Mouse (Mus musculus) cerebellum, postnatal 25 days (tissue): Measurements from ENCODE around the gene Vamp8.

Experiments used
- DNase-seq, 2 experiments: peaks; one replicate each; pipeline ENCODE4 v3.0.0; 2021; ENCODE audit warnings: mixed read lengths in 2 of 2

Gene Vamp8

DNA sequence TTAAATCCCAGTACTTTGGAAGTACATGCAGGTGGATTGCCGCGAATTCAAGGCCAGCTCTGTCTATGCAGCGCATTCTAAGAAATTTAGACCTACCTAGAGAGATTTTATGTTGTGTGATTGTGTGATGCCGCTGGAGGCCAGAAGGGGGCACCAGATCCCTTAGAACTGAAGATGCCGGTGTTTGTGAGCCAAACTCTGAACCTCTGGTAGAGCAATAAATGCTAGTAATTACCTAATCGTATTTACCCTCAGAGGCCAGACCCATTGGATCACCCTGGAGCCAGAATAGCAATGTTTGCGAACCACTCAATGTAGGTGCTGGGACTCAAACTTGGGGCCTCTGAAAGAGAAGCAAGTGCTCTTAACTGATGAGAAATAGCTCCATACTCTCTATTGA is 11.4 kb upstream of the Vamp8 start:
- peak; percentile 76 to 84 for DNase-seq

DNA sequence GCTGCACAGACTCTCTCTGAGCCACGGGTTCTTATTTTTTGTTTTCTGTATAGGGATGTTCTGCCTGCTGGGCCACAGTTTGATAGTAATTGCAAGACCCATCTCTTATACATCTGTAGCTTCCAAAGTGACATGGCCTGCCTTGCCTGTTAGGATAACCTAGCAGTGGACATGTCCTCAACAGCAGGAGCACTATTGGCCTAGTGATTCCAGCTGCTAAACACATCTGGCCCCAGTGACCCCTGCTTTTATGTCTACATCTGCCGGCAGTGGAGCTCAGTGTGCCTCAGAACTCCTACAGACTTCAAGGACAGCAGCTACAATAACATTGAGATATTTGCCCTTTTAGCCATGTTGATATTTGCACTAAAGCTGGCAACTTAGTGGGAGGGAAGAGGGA is 9.5 kb upstream of the Vamp8 start:
- no peak for DNase-seq

DNA sequence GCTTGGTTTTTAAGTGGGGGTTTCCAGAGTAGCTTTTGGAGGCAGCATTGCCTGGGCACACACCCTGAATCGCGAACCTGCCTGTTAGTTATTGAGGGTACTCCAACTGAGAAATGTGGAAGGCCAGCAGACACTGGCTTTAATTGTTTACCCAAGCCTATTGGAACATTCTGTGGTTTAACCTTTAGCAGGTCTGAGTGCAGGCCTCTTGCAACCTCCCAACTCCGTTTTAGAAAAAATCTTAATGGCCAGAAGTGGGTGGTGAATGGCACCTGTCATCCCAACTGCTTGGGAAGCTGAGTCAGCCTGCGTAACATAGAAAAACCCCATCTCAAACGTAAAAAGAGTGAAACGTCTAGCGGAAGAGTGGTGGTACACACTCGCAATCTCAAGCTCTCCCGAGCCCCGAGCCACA is 6.3 kb upstream of the Vamp8 start:
- DNase-seq = no peak

DNA sequence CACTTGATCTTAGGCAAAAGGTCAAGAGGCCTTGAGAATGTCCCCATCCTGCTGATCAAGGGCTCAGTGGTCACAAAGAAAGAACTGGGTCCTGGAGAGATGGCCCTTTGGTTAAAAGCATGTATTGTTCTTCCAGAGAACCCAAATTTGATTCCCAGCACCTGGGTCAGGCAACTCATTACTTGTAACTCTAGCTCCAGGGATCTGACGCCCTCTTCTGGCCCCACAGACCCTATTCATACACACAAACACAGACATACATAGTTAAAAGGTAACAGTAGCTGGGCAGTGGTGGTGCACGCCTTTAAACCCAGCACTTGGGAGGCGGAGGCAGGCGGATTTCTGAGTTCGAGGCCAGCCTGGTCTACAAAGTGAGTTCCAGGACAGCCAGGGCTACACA is 1.8 kb upstream of the Vamp8 start:
- no peak for DNase-seq

DNA sequence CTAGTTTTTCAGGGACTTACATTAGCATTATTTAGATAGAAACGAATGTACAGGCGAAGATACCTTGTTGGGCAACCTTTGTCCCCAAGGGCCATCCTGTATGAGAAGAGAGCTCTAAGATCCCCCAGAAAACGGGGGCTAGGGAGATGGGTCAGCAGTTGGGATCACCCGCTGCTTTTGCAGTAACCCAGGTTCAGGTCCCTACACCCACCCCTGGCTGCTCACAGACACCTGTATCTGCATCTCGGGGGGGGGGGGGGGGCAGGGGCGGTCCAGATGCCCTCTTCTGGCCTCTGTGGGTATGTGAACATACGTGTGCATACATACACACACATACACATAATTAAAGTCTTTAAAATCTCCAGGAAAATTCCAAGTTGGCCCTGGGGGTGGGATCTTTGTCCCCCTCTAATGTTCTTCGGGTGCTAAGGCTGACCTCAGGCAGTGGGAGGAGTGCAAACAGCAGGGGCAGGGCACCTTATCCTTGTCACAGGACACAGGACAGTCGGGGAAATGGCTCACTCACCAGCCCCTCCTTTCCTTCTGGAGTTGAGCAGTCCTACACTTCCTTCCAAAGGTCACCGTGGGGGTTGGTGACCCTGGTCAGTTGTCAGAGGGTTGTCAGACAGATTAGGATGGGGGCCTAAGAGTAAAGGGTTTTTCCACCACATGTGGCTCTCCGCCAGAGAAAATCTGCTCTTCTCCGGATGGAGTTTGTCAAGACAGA is 455 bp upstream of the Vamp8 start:
- peak in 1 of 2 experiments; percentile 19 for DNase-seq

DNA sequence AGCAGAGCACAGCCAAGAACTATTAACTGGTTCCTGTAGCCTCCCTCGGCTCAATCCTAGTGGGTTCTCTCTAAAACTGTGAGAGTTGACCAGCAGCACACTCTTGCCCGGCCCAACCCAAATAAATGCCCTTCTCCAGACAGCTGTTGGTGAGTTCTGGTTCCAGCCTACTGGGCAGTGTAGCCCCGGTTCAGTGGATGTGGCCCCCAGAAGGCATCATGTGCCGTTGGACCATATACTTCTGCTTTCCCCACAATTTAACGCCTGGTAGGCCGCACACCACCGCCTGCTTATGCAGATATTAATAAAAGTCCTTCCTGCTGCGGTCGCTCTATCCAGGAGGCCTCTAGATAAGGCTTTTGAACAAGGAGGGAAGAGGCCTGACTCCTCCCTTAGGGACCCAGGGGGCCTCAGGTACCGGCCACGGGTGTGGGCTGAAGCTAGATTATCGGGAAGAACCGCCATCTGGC is 997 bp downstream of the Vamp8 start:
- DNase-seq = peak in 1 of 2 experiments; percentile 60

DNA sequence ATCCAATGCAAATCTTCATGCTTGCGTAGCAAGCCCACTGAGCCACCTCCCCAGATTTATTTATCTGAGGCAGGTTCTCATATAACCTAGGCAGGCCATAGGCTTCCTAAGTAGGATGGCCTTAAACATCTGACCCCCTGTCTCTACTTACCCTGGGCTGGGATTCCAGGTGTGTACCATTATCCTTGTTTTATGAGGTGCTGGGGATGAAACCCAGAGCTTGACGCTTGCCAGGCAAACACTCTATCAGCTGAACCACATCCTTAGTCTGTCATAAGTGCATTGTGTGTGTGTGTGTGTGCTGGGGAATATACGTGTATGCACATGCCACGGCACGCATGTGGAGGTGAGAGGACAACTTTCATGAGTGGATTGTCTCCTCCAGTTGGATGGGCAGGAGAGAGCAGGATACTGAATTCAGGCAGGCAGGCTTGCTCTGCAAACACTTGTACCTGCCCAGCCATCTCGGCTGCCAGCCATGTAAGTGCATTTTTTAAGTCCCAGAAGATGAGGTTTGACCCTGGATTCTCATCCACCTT is 1.6 kb downstream of the Vamp8 start:
- no peak for DNase-seq

DNA sequence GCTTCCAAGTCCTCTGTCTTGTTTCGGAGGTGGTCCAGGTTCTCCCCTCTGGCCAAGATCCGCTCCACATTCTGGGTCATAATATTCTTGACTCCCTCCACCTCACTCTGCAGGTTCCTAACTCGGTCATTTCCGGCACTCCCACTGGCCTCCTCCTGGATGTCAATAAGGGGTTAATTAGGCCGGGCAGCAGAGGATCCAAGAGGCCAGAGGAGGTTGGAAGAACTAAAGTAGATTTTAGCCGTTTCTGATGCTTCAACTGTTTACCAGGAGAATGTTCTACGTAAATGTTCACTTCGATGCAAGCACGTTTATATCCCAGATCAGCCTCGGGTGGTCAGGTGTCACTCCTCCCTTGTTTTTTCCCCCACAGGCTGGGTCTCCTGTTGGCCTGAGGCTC is 2.2 kb downstream of the Vamp8 start:
- no peak for DNase-seq

DNA sequence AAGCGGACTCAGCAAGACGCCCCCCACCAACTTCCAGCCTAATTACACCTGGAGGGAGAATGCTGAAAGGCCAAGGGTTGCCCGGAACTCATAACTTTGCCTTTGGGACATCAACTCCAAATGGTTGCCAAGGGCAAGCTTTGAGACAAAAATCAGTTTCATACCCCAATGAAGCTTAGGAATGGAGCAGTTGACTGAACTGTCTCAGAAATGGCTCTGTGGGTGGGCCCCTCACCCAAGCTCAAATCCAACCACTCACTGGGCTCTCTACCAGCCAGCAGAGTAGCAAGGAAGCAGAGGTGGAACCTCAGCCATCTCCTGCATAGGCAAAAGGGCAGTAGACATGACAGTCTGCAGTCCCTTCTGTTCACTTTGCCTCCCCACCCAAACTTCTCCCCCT is 2.7 kb downstream of the Vamp8 start:
- no peak for DNase-seq

DNA sequence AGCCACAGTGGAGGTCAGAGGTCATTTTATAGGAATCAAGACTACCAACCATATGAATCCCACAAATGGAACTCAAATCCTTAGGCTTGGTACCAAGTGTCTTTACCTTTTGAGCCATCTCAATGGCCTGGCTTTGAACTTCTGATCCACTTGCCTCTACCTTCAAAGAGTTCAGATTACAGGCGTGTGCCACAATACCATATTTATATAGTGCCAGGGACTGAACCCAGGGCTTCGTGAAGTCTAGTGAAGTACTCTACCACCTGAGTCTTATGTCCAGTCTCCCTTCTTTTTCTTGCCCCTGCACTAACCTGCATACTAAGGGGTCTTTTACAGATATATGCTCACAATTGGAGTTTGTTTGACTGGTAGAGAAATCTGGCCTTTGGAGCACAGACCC is 3.9 kb downstream of the Vamp8 start:
- no peak for DNase-seq

DNA sequence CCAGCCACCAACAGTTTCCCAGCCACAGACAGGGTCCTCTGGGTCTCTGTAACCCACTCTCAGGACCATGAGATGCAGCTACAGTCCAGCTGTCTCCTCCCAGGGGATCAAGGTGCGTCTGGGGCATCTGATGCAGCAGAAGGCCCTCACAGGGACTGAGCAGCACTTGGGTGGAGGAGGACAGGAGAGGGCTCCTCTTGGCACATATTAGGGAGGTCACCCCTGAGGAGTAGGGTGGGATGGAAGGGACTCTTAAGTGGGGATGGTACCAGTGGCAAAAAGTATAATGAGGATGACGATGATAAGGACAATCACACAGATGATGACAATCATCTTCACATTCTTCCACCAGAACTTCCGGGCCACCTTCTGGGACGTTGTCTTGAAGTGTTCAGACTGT is 5.2 kb downstream of the Vamp8 start:
- no peak for DNase-seq

DNA sequence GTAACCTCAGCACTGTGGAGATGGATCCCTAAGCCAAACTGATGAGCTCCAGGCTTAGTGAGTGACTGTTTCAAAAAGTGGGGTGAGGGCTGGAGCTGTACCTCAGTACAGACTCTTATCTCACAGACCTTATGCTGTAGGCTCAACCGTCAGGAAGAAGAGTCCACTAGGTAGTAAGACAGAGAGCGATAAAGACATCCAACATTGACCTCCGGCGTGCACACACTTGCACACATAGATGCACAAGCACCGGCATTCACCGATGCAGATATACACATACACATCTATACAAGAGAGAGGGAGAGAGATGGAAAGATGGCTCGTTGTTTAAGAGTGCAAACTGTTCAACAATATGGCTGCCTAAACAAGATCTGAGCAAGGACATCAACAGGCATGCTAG is 6.6 kb downstream of the Vamp8 start:
- no peak for DNase-seq

DNA sequence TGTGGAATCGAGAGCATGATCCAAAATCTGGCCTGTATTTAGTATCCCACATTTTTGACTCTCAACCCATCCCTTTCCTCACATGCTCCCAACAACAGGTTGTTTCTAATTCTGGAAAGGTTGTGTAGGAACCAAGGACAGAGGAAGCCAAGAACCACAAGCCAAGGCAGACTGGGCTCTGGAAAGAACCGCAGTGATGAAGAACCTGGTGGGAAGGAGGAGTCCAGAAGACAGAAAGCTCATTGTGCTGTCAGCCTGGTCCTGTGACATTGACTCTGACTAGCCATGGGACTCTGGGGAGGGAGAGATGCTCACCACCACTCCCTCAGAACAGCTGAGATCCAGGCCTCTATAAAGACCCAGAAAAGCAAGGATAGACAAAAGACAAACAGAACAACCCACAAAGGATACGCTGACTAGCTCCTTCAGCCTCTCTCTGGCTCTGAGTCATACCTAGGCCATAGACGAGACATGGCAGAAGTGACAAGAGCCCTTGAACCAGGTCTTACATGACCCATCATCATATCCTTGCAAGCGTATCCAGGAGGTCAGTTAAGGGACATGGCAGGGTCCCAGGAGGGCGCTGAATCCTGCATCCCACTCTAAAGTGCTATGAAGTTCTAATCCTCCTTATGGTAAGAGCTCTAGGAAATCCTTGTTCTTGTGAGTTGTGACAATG is 7.2 kb downstream of the Vamp8 start:
- no peak for DNase-seq

DNA sequence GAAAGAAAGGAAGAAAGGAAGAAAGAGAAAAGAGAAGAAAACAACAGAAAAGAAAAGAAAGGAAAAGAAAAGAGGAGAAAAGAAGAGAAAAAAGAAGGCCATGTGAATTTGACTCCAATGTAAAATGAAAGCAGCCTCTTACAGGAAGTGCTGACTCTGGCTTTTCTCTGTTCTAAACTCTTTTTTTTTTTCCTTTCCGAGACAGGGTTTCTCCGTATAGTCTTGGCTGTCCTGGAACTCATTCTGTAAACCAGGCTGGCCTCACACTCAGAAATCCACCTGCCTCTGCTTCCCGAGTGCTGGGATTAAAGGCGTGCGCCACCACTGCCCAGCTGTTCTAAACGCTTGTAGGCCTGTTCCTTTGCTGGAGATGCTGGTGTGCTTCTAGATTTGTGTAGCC is 8.0 kb downstream of the Vamp8 start:
- DNase-seq = no peak

DNA sequence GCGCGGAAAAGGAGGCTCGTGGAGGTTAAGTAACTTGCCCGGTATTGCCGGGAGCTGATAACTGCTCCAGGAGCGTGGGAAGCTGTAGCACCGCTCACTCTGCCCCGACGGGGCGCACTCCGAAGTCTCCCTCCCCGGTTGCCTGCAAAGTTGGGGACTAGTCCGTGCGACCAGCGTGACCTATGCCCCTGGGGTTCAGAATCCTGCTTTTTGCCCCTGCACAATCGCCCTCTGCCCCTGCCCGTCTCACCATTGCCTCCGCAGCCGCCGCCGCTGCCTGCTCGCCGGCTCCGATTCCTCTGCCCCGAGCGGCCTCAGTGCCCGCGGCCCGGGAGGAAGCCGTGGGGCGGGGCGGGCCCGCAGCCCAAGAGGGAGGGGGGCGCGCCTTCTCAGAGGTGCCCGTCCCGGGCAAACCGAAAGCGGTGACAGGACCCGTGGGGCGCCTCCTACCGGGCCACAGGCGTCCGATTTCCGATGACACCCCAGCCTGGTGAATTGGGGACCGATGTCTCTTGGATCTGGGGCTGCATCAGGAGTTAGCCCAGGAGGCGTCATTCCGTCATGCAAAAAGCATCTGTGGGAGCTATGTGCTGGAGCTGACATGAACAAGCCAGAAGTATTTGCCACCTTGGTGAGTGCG is 10.3 kb downstream of the Vamp8 start, which contains the start of gene Vamp5:
Gene Vamp5, minus strand, starts transcription at position 338 of the 640 bp plus-strand sequence.
- DNase-seq = peak; percentile 23 to 55

DNA sequence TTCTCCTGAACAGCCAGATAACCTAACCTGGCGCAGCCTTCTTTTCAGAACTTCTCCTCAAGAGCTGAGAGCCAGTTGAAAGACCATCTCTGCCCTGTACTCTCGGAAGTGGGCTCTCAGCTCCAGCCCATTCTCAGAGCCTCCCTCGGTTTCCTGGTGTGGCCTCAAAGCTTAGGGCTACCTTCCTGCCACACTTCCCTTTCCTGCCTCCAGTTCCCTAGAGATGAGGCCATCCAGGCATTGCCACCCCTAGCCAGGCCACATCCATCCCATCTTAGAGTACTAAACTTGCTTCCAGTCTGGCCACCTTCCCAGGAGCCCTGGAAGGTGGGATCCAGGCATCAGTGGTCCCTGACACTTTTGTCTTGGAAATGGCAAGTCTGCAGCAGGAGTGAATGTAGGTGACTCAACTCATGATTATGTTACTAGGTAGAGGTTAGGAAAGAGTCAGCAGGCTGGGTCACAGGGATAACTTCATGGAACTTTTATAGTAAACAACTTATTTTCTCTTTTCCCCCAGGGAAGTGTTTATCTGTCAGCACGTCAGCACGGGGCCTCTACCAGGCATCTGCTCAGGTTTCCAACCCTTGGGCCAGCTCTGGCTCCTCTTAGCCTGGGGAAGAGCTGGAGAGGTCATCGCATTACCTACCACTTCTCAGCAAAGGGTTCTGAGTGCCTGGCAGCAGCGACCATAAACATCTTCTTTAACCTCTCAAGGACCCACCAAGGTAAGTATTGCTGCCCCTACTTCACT is 10.9 kb downstream of the Vamp8 start:
- DNase-seq = no peak

DNA sequence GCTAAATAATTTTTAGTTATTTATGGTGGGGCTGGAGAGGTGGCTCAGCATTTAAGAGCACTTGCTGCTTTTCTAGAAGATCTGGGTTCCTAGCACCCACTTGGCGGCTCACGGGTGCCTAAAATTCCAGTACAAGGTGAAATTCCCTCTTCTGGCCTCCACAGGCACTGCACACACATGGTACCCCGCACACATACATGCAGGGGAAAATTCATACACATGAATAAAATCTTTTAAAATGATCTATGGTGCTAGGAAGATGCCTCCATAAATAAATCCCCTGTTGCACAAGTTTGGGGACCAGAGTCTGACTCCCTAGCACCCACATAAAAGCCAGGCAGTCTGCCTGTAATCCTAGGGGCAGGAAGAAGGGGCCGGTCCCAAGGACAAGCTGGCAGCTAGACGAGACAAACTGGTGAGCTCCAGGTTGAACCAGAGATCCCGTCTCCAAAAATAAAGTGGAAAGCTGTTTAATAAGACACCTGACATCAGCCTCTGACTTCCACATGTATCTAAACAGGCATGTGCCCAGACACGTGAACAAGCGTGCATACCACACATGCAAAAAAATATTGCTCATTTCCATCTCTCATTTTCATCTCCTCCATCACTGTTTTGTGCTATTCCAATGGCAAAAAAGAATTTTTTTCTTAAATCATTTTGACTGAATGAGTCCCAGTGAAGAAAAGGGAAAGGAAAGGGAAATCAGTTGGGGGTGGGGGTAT is 11.8 kb downstream of the Vamp8 start:
- no peak for DNase-seq

DNA sequence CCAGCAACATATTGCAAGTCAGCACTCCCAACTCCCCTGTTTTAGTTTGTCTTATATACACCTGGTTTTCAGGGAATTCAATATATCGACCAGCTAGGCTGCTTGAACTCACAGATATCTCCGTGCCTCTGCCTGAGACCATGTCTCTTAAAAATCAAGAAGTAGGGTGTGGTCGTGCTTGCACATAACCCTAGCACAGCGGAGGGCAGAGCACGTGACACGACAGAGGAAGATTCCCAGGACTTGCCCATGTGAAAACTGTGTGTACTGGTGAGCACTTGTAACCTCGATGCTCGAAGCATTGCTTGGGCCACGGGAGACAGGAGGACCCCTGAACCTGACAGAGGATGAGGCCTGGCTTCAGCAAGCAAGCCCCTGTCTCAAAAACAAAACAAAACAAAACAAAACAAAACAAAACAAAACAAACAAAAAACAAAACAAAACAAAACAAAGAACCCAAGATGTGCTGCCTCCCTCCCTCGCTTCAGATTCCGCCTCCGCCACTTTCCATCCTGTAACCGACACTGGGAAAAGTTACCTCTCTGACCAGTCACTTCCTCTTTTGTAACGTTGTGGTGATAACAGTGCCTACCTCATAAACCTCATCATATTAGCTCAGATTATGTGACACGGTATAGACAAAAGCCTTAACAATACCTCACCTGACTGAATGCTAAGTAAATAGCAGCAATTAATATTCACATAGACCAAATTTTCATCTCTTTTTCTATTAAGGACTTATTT is 15.5 kb downstream of the Vamp8 start:
- no peak for DNase-seq

DNA sequence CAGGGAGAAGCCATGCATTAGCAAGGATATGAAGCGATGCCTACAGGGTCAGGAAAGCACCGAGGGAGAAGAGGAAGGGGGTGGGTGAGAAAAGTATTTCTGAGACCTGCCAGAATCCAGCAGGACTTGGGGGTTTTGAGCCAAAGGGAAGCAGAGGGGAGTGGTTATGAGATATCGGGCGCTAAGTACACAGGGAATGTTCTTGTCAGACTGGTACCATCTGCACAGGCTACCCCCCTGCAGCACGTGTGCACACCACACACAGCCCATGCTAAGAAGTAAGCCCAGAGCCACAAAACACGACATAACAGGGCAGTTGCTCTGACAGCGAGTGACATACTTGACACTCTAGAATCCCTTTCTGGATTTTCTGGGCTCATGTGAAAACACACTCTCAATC is 16.3 kb downstream of the Vamp8 start:
- no peak for DNase-seq

DNA sequence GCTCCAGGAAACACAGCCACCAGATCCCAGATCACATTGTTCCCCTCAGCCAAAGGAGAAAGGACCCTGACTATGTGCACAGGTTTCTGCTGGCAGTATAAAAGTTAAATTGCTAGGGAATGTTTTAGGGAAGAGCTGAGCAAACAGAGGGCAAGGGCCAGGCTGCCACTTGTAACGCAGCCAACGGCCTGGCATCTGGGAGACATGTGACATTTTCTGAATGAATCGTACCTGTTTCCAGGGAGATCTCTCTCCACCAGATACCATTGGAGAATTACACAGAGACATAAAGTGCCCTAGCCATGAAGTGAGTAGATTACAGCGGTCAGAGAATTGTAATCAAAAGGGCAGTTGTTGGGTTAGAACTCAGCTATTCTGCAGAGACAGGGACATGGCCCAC is 17.3 kb downstream of the Vamp8 start:
- no peak for DNase-seq

DNA sequence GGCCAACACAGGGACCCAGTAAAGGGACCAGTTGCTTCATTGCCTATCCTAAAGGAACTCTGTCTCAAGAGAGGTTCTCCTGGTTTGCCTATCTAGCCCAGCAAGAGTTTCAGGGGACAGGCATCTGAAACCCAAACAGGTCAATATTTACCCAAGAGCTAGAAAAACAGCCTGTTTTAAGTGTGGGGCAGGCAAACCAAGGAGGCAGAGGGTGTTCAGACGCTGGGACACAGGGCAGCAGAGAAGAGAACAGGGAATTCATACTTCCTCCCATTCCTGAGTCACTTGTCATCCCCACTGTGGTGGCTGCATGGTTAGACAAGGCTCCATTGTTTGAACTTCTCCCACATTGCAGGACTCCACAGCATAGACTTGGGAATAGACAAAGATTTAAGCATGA is 18.9 kb downstream of the Vamp8 start:
- no peak for DNase-seq

DNA sequence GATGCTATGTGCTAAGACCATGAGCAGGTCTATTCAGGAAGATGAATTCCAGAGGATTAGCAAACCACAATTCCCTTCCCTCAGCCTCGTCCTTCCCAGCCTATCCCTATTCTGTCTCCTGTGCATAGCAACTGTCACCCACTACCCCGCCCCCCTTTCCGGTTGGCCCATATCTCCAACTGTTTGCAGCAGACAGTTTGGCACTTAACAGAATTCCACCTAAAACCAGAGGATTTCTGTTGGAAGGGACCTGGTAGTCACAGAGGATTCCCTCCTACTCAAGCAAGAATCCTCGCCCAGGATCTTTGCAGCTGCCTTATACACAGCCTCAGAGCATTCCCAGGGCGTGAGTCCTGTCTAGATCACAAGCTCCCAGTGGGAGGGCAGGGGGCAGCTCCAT is 19.4 kb downstream of the Vamp8 start:
- DNase-seq = no peak
